Mouse (Mus musculus): ENCODE measurements around the gene Il11.

Il11 gene

DNA sequence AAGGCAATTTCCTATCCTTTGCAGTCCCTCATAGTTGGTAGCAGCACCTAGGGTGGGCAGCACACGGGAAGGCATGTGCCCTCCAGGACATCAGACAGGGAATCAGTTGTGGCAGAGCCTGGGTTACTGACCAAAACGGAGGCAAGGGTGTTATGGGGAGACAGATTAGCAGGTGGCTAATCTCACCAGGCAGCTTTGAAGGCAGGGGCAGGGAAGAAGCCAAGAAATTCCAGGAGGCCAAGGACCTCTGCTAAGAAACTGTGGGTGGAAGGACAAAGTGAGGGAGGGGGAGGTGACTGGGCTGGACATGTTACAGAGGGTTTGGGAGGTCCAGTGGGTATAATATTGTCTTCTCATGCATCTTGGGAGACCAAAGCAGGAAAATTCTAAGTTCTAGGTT, 39.3 kb downstream of the Il11 start:
- no peak for DNase-seq (ENCODE audit: low spot score in 2 of 2)

DNA sequence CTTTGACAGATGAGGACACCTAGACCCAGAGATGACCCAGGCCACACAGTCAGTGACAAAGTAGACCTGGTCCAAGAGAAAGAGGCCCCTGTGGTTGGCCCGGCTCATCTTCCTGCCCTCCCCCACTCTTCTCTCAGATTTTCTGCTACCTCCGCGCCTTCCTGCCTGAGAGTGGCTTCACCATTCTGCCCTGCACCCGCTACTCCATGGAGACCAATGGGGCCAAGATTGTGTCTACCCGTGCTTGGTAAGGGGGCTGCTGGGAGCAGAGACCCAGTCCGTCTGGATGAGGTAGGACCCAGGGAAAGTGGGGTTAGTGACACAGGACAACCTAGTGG, 40.2 kb downstream of the Il11 start:
- no peak for DNase-seq (ENCODE audit: low spot score in 2 of 2)

DNA sequence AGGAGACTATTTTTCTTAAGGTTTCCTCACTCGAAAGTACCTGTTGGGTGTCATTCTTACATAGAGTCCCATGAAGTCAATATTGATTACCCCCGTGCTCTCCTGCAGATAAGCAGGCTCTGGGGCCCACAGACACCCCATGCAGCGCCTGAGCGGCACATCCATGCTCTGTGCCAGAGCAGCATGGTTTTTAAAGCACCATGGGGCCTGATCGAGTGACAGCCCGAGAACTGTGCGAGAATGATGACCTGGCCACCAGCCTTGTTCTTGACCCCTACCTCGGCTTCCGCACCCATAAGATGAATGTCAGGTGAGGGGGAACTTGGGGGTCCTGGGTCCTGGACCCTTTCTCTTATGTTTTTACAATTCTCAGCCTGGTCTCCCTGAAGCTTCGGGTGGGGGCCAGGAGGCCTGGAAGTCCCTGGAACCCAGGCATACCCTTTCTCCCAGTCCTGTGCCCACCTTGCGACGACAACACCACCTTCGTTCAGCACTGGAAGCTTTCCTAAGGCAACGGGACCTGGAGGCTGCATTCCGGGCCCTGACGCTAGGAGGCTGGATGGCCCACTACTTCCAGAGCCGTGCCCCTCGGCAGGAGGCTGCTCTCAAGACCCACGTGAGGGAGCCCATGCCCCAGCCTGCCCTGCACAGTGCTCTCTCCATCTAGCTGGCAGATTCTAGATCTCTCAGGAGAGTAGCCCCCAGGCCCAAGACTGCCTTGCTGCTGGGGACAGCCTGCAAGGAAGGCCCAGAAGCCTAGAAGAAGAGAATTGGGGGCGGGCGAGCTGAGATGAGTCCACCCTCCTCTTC, 40.8 kb downstream of the Il11 start:
- DNase-seq (ENCODE audit: low spot score in 2 of 2), result no peak

- DNase-seq (ENCODE audit: low spot score in 2 of 2), result peak; percentile 22 to 44
These were observed 41.5 kb downstream of the Il11 start for GRCm38 (mm10) chr7:4741151-4741550.

GRCm38 (mm10) chr7:4740309-4740727, 42.3 kb downstream of the Il11 start:
- no peak for DNase-seq (ENCODE audit: low spot score in 2 of 2)

DNA sequence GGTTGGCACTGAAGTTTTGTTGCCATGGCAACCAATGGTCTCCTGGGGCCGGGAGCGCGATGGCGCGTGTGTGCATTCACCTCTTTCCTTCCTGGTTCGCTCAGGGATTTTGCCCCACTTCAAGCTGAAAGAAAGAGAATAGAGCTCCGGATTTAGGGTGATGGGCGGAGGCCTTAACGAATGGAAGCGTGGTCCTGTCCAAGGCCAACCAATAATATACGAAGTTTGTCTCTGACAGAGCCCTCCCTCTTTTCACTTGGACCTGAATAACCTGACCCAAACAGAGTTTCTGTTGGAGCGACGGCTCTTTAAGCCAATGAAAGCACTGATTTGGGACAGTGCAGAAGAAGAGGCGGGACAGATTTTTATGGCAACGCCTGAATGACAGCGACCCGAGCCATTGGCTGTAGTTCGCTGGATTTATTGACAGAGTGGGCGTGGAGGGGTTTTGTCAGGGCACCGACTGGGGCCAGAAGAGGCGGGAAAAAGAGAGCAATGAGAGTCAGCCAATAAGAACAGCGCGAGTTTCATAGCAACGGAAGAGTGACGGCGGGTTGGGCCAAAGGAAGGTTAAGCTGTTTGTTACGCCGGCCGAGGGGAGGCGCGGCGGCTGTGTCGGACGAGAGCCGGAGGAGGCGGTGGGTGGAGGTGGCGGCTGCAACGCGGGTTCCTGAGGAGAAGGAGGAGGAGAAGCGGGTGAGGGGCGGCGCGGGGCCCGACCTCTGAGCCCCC, 42.9 kb downstream of the Il11 start, which contains the start of gene Kmt5c:
Kmt5c (plus strand) TSS at position 572 of the 732 bp plus-strand sequence.
- DNase-seq (ENCODE audit: low spot score in 2 of 2), result peak; percentile 99

- DNase-seq (ENCODE audit: low spot score in 2 of 2), result no peak
These were observed 43.6 kb downstream of the Il11 start for GRCm38 (mm10) chr7:4739041-4739543.

- DNase-seq (ENCODE audit: low spot score in 2 of 2), result no peak
These were observed 49.7 kb downstream of the Il11 start for GRCm38 (mm10) chr7:4732968-4733392.

DNA sequence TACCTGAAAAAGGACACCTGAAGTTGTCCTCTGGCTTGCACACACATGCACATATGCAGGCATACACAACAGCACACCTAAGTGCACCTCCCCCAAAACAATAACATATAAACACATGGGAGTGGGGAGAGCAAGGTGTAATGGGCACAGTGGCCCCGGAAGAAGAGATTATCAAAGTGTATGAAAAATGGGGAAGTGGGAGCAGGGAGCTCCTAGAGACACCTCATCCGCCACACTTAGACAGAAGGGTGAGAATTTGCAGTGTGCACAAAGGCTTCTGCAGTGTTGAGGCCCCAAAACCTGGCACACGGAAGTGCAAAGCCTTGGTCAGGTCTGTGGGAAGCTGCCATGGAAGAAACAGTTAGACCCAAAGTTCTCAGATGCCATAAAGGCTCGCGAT, 51.6 kb downstream of the Il11 start:
- no peak for DNase-seq (ENCODE audit: low spot score in 2 of 2)

- DNase-seq (ENCODE audit: low spot score in 2 of 2), result no peak
These were observed 57.5 kb downstream of the Il11 start, which contains the start of gene Tmem150b for GRCm38 (mm10) chr7:4725169-4725568. Gene Tmem150b, minus strand, starts transcription at chr7:4725249.

GRCm38 (mm10) chr7:4724359-4724758, 58.3 kb downstream of the Il11 start:
- no peak for DNase-seq (ENCODE audit: low spot score in 2 of 2)

GRCm38 (mm10) chr7:4723508-4723907, 59.2 kb downstream of the Il11 start:
- DNase-seq (ENCODE audit: low spot score in 2 of 2), result no peak
